Mouse (Mus musculus) stomach, postnatal 0 days (tissue): ENCODE data around the gene Rhpn2.

Experiments
- CTCF ChIP-seq: IDR thresholded peaks from 2 replicates; pipeline ENCODE4 v1.5.1; 2016; ENCODE audit warnings: antibody characterized with exemption, low read depth, mild to moderate bottlenecking, moderate library complexity
- EP300 ChIP-seq: optimal IDR thresholded peaks from 2 replicates; pipeline ENCODE3; 2016; ENCODE audit warnings: antibody characterized with exemption

- TF ChIP-seq CTCF = no peak
- no peak for TF ChIP-seq EP300
Observed at GRCm38 (mm10) chr7:35334527-35335452, 820 bp downstream of the Rhpn2 start.
